8 mouse cellular contexts compared by ENCODE assay signal in genomic region chr4:110087570-110088247, GRCm38 (mm10).
A peak's percentile ranks its signal among the peaks of the same experiment; 100 is the strongest.
DNase-seq lines count a peak whose midpoint lies in the region; ATAC-seq and TF ChIP-seq lines count a peak whose summit lies in the region.
"Had no signal": no experiment of that assay in that cellular context is flagged by ENCODE, and none has a peak within 500 bp of the region (broad histone marks: within the 10 kb centered on the region; RNA-seq: fewer than 3 reads in every experiment).

No protein-coding gene starts in this region.

- WGBS in thymus, adult 2 months = 49% methylated on average over 9 of the region's 9 CpGs
- 30% methylated on average over 9 of the region's 9 CpGs for WGBS in hindbrain, embryonic 14.5 days
- 36% methylated on average over 9 of the region's 9 CpGs for WGBS in liver, embryonic 13.5 days (ENCODE audit: insufficient replicate concordance)

- TF ChIP-seq CTCF in thymus, adult 2 months (IDR thresholded peaks at IDR 0.05; ENCODE audit: borderline replicate concordance, control insufficient read depth, extremely low read depth, insufficient read depth, low read length, poor library complexity) = no peak

- H3K4me3 ChIP-seq in thymus, adult 2 months (ENCODE audit: control insufficient read depth, insufficient read depth, low read length) = no peak overlapping the region
- H3K4me3 ChIP-seq in hindbrain, embryonic 14.5 days (replicated peaks; ENCODE audit: low read length) = no peak overlapping the region
- H3K4me3 ChIP-seq in liver, embryonic 13.5 days (replicated peaks) = no peak overlapping the region
- H3K4me3 ChIP-seq: erythroblast, embryonic 14.5 days had no signal

- DNase-seq in thymus, postnatal 14 days = peak; percentile 24
- DNase-seq in thymus, adult 2 months = no peak
- DNase-seq in adrenal gland, postnatal 4 days (ENCODE audit: low spot score in 2 of 2) = peak; percentile 10 to 31
- DNase-seq in hindbrain, embryonic 14.5 days (ENCODE audit: low spot score) = peak; percentile 80
- peak; percentile 7 for DNase-seq in liver, embryonic 13.5 days
- peak; percentile 53 for DNase-seq in ovary, postnatal 36 days (ENCODE audit: low spot score)
- no peak for DNase-seq in left cerebral cortex, adult 8-10 months (ENCODE audit: low spot score in 2 of 2)

- H3K4me2 ChIP-seq in hindbrain, embryonic 14.5 days (replicated peaks) = no peak overlapping the region
- no peak overlapping the region for H3K4me2 ChIP-seq in liver, embryonic 13.5 days

- H3K9me3 ChIP-seq in hindbrain, embryonic 14.5 days (ENCODE audit: control insufficient read depth, low read length) = no peaks in the 10 kb centered on the region
- 0 out of 2 replicates have a peak, but pooled peaks cover 2% of the 10 kb centered on the region for H3K9me3 ChIP-seq in liver, embryonic 13.5 days (replicated peaks)

- ATAC-seq in hindbrain, embryonic 14.5 days (ENCODE audit: low FRiP score) = peak; percentile 71
- no peak for ATAC-seq in liver, embryonic 13.5 days (ENCODE audit: low read depth)

- H3K4me1 ChIP-seq in thymus, adult 2 months (replicated peaks; ENCODE audit: control insufficient read depth, insufficient read depth, low read length) = no peaks in the 10 kb centered on the region
- no peaks in the 10 kb centered on the region for H3K4me1 ChIP-seq in hindbrain, embryonic 14.5 days (replicated peaks; ENCODE audit: control insufficient read depth, insufficient read depth, low read length)
- no peaks in the 10 kb centered on the region for H3K4me1 ChIP-seq in liver, embryonic 13.5 days (replicated peaks)

- H3K9ac ChIP-seq in hindbrain, embryonic 14.5 days = no peak overlapping the region
- no peak overlapping the region for H3K9ac ChIP-seq in liver, embryonic 13.5 days

- TF ChIP-seq POLR2A in thymus, adult 2 months (IDR thresholded peaks at IDR 0.05; ENCODE audit: control insufficient read depth, extremely low read depth, insufficient read depth, low read length, poor library complexity) = no peak

- H3K27me3 ChIP-seq in thymus, adult 2 months (ENCODE audit: control insufficient read depth, insufficient read depth, low read length) = no peaks in the 10 kb centered on the region
- H3K27me3 ChIP-seq in hindbrain, embryonic 14.5 days (ENCODE audit: control insufficient read depth, insufficient read depth, low read length) = no peaks in the 10 kb centered on the region
- no peaks in the 10 kb centered on the region for H3K27me3 ChIP-seq in liver, embryonic 13.5 days

- H3K36me3 ChIP-seq in thymus, adult 2 months (ENCODE audit: control insufficient read depth, insufficient read depth, low read length) = no peaks in the 10 kb centered on the region
- H3K36me3 ChIP-seq in hindbrain, embryonic 14.5 days (replicated peaks; ENCODE audit: control insufficient read depth, insufficient read depth) = no peaks in the 10 kb centered on the region
- no peaks in the 10 kb centered on the region for H3K36me3 ChIP-seq in liver, embryonic 13.5 days

- no peak overlapping the region for H3K27ac ChIP-seq in thymus, adult 2 months (ENCODE audit: control insufficient read depth, insufficient read depth, low read length)
- H3K27ac ChIP-seq in hindbrain, embryonic 14.5 days = no peak overlapping the region
- H3K27ac ChIP-seq in liver, embryonic 13.5 days = no peak overlapping the region

Comparison
In these comparisons a context has a peak if more than half of its experiments do, and no peak if none do; other contexts are left out.
1. DNase-seq: peak in thymus, postnatal 14 days (single experiment), adrenal gland, postnatal 4 days (2 of 2), hindbrain, embryonic 14.5 days (single experiment), liver, embryonic 13.5 days (single experiment) and ovary, postnatal 36 days (single experiment); none in thymus, adult 2 months (single experiment) and left cerebral cortex, adult 8-10 months (0 of 2).